Mouse (Mus musculus) retina, adult 2 months (tissue): ENCODE data around the gene Leng9.

Experiments
- DNase-seq: peaks from one replicate; pipeline ENCODE4 v3.0.0-alpha.2; 2012; ENCODE audit warnings: low read depth, low spot score

Gene Leng9

DNA sequence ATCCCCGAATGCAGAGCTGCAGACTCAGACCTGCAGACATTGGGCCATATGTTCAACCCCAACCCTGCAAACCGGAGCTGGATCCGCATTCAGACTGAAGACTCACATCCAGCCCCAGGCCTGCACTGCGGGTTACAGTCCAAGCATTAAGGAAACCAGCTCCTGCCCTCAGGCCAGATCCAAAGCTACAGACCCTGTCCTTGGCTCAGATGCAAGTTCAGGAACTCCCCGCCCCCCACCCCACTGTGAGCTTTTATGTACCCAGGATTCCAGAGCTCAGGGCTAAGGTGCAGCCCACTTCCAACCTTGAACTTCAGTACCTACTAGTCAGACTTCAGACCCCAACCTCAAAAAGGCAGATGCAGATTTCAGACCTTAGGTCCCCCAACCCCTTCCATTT, 25.3 kb downstream of the Leng9 start:
- no peak for DNase-seq

DNA sequence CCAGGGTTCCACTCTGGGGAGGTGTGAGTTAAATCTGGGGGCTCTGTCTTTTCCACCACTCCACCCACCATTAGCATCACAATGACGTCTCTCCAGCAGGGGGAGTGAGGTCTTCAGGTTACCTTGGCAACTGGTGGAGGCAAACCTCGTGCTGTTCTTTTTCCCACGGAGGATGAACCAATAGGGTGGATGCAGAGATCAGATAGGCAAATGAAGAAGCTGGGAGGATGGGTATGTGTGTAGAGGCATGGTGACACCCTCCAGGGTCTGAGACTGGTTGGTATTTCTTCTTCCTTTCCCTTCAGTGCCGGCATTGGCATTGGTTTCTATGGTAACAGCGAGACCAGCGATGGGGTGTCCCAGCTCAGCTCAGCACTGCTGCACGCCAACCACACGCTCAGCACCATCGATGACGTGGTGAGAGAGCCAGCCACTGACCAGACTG, 25.8 kb downstream of the Leng9 start:
- no peak for DNase-seq

DNA sequence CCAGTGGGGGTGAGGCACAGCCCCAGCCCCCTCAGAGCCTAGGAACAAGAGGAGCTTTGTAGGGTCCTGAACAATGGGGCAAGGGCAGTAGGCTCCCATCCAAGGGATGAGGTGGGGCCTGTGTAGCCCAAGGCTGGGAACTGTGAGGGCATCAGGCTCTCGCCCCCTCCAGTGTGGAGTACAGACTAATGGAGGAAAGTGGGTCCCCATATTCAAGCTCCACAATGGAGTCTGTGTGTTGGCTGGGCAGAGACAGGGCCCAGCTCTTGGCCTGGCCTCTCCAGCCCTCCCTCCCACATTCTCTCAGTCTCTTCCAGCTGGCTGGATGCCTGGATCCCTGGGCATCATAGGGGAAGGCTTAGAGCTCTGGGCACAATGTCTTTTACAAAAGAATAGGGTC, 26.4 kb downstream of the Leng9 start:
- no peak for DNase-seq

DNA sequence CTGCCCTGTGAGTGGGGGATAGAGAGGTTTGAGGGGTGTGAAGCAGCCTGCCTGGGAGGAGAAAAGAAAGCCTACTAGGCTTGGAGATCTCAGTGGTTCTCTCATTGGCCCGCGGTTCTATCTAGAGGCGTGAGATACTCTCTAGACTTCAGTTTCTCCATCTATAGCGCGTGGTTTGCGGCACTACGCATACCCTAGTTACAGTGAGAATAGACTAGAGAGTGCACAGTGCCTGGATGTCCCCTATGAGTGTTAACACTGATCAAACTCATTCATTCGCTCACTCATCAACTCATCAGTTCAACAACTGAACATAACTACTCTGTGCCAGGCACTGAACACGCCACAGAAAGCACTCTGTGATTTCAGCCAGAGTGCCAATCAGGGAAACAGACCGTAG, 27.4 kb downstream of the Leng9 start:
- DNase-seq, result no peak

DNA sequence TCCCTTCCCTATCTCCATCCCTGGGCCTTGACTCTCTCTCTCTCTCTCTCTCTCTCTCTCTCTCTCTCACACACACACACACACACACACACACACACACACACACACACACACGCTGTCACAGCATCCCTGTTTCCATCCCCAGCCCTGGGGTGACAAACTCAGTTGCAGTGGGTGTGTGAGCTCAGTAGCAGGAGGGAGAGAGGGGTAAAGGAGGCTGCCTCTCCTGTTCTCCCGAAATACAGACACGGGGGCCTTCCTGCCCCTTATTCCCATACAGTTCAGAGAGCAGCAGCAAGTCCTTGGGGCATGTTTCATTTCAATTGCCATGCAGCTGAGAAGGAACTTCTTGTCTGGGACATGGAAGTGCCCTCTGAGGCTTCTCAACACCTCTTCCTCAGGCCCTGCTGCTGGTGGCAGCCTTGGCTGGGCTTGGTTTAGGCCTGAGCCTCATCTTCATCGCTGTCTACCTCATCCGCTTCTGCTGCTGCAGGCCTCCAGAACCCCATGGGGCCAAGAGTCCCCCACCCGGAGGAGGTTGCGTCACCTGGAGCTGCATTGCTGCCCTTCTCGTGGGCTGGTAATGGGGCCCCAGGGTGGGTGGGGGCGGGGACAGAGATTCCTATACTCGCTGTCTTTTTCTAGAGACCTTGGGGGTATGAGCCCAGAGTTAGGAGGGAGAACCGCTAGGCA, 28.0 kb downstream of the Leng9 start:
- DNase-seq, result no peak

DNA sequence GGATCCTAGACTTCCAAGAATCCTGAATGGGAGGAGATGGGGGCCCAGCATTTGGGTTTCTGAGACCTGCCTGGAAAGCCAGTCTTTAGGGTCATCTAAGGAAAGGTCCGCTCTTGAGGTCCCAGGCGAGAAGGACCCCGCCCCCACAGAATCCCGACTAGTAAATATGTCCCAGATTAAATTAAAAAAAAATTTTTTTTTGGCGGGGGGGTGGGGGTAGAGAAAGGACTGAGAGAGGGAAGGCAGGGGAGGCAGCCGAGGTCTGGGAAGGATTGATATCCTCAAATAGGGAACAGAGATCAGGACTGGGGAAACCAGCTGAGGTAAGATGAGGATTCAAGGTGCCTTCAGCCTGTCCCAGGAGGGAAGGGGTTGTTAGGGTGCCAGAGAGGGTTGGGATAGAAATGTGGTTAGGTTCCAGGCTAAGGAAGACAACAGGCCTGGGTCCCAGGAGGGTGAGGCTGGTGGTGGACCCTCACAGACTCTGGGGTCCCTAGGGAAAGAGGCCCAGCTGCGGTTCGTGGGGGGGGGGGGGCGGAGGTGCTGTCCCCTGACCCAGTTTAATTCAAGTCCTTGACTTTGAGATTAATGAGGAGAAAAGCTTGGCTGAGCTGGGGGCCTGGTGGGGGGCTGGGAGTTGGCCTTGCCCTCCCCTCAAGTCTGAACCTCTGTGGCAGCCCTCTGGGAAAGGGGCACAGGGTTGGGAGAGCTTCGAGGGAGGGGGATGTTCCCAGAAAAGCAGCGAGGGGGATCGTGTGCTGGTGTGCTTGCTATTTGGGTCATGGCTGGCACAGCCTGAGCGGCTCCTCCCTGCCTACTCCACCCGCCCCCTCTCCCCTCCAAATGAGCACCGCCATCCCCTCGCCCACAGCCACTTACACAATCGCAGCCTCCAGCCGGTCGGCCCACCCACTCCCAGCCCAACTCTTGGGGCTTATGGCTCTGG, 29.9 kb downstream of the Leng9 start:
- DNase-seq, result no peak

DNA sequence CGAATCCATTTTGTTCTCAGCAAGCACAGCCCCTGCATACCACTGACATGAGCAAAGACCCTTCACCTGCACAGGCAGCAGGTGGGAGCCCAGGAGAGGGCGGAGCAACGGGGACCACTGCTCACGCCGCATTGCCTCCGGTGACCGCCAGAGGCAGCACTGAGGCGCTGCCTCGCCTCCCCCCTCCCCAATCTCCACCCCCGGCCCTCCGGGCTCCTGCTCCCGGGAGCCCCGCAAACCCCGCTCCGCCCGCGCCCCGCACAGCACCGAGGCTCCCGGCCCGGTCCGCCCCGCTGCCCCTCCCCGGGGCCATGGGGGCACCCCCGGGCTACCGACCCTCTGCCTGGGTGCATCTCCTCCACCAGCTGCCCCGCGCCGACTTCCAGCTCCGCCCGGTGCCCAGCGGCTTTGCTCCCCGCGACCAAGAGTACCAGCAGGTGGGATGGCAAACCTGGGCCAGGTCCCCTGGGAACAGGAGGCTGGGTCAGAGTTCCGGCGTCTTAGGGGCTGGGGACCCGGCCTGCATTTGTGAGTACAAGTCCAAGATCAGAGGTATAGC, 30.8 kb downstream of the Leng9 start, which contains the start of gene Ttyh1:
Ttyh1 (plus strand) TSS at position 65 of the 559 bp plus-strand sequence.
- no peak for DNase-seq

DNA sequence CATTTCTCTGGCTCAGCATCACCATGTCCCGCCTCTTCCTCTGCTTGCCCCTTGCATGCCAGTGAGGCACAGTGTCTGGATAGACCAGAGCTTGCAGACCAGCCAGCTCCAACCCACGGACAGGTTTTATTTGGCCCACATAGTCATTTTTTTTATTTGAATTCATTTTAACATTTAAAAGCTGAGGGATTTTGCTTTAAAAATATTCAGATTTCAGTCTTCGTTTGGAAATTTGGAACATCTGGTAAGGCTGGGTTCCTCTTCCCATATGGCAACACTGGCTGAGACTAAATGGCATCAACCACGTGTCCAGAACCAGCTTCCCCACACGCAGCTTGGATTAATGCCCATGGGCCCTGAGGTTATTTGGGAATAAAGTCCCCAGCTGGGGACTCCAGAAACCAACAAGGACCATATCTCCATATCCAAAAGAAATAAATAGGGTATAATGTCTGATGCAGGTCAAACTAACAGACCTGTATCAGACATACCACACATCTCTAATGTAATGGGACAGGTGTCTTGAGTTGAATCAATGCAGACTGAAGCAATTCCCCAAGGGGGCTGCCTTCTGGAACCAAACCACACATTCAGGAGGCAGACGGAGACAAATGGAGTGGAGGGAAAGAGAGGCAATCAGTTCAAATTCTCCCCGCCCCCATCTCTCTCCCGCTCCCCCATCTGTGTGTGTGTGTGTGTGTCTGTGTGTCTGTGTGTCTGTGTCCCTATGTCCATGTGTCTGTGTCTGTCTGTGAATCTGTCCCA, 32.9 kb downstream of the Leng9 start:
- no peak for DNase-seq

DNA sequence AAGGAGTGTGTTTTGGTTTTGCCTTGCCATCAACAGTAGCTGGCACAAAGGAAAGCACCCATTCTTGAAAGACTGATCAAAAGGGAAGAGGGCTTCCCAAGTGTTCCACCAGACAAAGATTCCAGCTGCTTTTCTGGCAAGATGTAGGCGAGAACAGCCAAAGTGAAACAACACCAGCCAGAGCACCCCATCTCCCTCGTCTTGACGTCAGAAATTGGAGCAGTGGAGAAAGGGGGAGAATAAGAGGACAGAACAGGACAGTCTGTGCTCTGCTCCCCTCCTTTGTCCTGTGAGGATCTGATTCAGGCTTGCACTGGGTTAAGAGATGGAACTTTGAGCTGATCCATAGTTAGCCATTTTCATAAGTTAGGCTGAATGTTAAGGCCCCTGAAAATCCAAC, 38.4 kb downstream of the Leng9 start:
- no peak for DNase-seq

DNA sequence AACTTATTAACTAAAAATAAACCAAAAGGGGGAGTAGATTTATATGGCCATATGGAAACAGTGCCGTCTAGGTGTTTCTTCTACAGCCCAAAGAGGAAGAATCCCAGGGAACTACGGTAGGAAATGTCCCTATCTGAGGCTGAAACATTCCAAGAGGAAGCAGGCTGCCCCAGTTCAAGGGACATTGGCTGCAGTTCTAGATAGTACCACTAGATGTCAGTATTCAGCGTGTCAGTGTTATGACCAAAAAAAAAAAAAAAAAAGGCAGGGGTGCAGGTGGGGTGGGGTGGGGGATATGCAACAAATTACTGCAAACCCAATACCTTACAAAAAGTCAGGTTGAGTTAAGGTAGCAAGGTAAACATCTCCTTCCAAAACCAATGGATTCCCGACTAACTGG, 46.8 kb downstream of the Leng9 start:
- DNase-seq, result no peak

DNA sequence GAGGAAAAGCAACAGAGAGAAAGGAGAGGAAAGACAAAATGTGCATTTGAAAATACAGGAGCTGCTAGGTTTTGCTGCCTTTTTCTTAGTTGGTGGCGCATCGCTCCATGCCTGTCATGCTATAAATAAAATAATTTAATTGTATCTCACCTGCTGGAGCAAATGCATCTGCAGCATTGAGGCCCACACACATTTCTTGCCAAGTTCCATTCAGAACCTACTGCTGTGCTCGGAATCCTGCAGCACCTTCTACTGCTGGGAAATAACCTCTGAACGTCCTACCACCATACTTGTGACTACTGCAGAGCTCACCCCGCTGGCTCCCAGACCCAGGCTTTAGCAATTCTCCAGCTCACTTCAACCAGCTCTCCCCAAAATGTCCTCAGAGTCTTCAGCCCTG, 49.0 kb downstream of the Leng9 start:
- DNase-seq, result no peak

DNA sequence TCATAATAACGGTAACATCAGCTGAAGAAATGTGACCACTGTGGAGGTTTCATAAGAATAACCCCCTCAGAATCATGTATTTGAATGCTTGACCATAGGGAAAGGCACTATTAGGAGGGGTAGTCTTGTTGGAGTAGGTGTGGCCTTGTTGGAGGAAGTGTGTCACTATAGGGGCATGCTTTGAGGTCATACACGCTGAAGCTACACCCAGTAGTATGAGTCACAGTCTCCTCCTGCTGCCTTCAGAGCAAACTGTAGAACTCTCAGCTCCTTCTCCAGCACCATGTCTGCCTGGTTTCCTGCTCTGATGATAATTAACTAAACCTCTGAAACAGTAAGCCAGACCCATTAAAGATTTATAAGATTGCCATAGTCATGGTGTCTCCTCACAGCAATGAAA, 51.3 kb downstream of the Leng9 start:
- DNase-seq, result no peak

DNA sequence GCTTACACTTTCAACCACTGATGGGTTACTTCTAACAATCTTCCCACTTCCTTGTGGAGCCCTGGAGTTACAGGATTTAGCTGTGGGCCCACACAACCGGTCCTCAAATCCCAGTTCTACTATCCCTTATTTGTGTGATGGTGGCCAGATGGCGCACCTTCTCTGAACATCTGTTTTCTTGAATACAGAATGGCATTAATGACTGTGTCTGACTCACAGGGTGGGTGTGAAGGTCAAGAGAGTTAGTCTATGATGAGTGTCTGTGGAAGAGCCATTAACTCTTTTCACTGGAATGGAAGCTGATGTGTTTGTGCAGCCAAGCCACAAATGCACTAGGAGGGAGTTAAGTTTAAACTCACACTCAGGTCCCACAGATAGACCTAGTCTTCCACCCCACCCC, 51.9 kb downstream of the Leng9 start:
- DNase-seq, result no peak
